Mouse (Mus musculus): ENCODE results near the gene Entpd1. TPM values are rescaled to one million over a fixed set of nuclear protein-coding genes. Genes with fewer than 3 reads are reported as not detected.

The Entpd1 gene
- total and polyA plus RNA-seq, 3 experiments: 0.33 TPM; not detected in 2

DNA sequence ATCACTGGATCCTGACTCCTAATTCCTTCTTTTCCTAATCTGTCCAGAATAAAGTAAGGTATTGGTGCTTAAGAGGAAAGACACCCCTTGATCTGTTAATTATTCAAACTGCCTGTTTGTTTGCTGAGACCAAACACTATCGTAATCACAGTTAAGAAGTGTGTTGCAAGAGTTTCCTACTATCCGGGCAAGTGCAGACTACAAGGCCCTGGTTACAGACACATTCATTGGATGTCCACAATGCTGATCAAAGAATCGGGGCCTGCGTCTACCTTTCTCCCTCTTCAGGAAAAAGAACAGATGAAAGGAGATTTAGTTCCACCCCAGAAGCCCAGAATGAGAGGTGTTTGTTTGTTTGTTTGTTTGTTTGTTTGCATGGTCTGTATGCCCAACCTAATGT lies 116.0 kb downstream of the Entpd1 start:
- H3K36me3 ChIP-seq (replicated peaks): no peaks in the 10 kb centered on the region
- ATAC-seq (ENCODE audit: extremely low read depth, insufficient number of reproducible peaks, low FRiP score, poor library complexity, severe bottlenecking): no peak

GRCm38 (mm10) chr19:40728732-40729420 lies 116.7 kb downstream of the Entpd1 start:
- no peak overlapping the region for H3K4me3 ChIP-seq (ENCODE audit: low read depth, low read length)
- no peaks in the 10 kb centered on the region for H3K4me1 ChIP-seq (ENCODE audit: insufficient read depth, low read depth, low read length)
- no peak for DNase-seq (ENCODE audit: low spot score)
- H3K36me3 ChIP-seq (replicated peaks): no peaks in the 10 kb centered on the region
- no peak for TF ChIP-seq CTCF (IDR thresholded peaks at IDR 0.05; ENCODE audit: low read depth, low read length)
- no peak for TF ChIP-seq GATA1 (IDR thresholded peaks at IDR 0.05; ENCODE audit: borderline replicate concordance, low read length)
- no peak for TF ChIP-seq TAL1 (conservative IDR thresholded peaks at IDR 0.05; ENCODE audit: low read depth, low read length)
- TF ChIP-seq POLR2AphosphoS5 (IDR thresholded peaks at IDR 0.05; ENCODE audit: insufficient replicate concordance, low read depth, low read length): no peak
- TF ChIP-seq GATA2 (IDR thresholded peaks at IDR 0.05; ENCODE audit: borderline replicate concordance, low read depth, low read length): no peak
- ATAC-seq (ENCODE audit: extremely low read depth, insufficient number of reproducible peaks, low FRiP score, poor library complexity, severe bottlenecking): no peak
- no peaks in the 10 kb centered on the region for H3K9me3 ChIP-seq (replicated peaks)
- H3K27me3 ChIP-seq (ENCODE audit: insufficient read depth, low read length): peaks cover 16% of the 10 kb centered on the region; the same call in 1 of the 2 replicates

More for the DNA sequence above, 116.0 kb downstream of the Entpd1 start:
- H3K9me3 ChIP-seq (replicated peaks): no peaks in the 10 kb centered on the region
- TF ChIP-seq CTCF (IDR thresholded peaks at IDR 0.05; ENCODE audit: low read depth, low read length) (no peak), POLR2AphosphoS5 (IDR thresholded peaks at IDR 0.05; ENCODE audit: insufficient replicate concordance, low read depth, low read length) (no peak), GATA1 (IDR thresholded peaks at IDR 0.05; ENCODE audit: borderline replicate concordance, low read length) (no peak), GATA2 (IDR thresholded peaks at IDR 0.05; ENCODE audit: borderline replicate concordance, low read depth, low read length) (no peak), TAL1 (conservative IDR thresholded peaks at IDR 0.05; ENCODE audit: low read depth, low read length) (no peak)
- peaks cover 18% of the 10 kb centered on the region; the same call in 1 of the 2 replicates for H3K27me3 ChIP-seq (ENCODE audit: insufficient read depth, low read length)
- H3K4me1 ChIP-seq (ENCODE audit: insufficient read depth, low read depth, low read length): peaks cover 3% of the 10 kb centered on the region; the same call in 1 of the 2 replicates
- DNase-seq (ENCODE audit: low spot score): no peak
- H3K4me3 ChIP-seq (ENCODE audit: low read depth, low read length): no peak overlapping the region

GRCm38 (mm10) chr19:40733409-40733808 lies 121.2 kb downstream of the Entpd1 start:
- Histone ChIP-seq H3K9me3 (replicated peaks) (no peaks in the 10 kb centered on the region), H3K4me3 (ENCODE audit: low read depth, low read length) (no peak overlapping the region), H3K4me1 (ENCODE audit: insufficient read depth, low read depth, low read length) (no peaks in the 10 kb centered on the region), H3K27me3 (ENCODE audit: insufficient read depth, low read length) (peaks cover 22% of the 10 kb centered on the region), H3K36me3 (replicated peaks) (no peaks in the 10 kb centered on the region)
- no peak for ATAC-seq (ENCODE audit: extremely low read depth, insufficient number of reproducible peaks, low FRiP score, poor library complexity, severe bottlenecking)
- no peak for DNase-seq (ENCODE audit: low spot score)
- TF ChIP-seq GATA1 (IDR thresholded peaks at IDR 0.05; ENCODE audit: borderline replicate concordance, low read length) (no peak), POLR2AphosphoS5 (IDR thresholded peaks at IDR 0.05; ENCODE audit: insufficient replicate concordance, low read depth, low read length) (no peak), TAL1 (conservative IDR thresholded peaks at IDR 0.05; ENCODE audit: low read depth, low read length) (no peak), CTCF (IDR thresholded peaks at IDR 0.05; ENCODE audit: low read depth, low read length) (no peak), GATA2 (IDR thresholded peaks at IDR 0.05; ENCODE audit: borderline replicate concordance, low read depth, low read length) (no peak)

- no peaks in the 10 kb centered on the region for H3K36me3 ChIP-seq (replicated peaks)
- ATAC-seq (ENCODE audit: extremely low read depth, insufficient number of reproducible peaks, low FRiP score, poor library complexity, severe bottlenecking): no peak
- no peak for DNase-seq (ENCODE audit: low spot score)
Measured at GRCm38 (mm10) chr19:40733849-40734248, 121.7 kb downstream of the Entpd1 start.

DNA sequence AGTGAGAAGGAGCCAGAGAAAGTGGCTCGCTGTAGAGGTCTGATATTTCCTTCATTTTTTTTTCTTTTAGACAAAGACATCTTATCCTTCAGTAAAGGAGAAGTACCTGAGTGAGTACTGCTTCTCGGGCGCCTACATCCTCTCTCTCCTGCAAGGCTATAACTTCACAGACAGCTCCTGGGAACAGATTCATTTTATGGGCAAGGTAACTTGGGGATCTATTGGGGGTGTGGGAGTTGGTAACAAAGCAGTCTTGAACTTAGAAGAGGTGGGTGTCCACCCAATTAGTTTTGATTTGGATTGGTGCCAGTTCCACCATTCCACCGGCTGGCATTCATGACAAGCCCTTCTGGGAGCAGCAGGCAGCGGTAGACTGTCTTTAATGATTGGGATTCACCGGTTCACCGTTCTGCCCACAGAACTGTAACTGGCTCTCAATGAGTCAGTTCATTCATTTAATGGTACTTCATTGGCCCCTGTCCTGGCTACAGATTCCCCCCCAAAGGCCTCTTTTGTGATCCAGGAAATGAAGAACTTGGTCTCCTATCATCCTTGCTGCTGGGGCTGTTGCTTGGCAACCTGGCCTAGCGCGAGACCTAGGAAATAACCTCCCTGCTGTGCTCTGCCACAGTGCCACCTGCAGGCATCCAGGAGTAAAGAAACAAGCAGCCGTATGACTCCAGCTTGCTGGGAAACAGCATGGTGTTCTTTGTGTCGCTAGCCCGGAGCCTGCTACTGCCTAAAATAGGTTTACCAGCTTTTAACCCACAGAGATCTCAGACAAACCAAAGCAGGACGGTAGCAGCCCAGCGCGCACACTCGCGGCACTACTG lies 124.7 kb downstream of the Entpd1 start:
- no peaks in the 10 kb centered on the region for H3K36me3 ChIP-seq (replicated peaks)
- no peaks in the 10 kb centered on the region for H3K9me3 ChIP-seq (replicated peaks)
- H3K4me3 ChIP-seq (ENCODE audit: low read depth, low read length): no peak overlapping the region
- no peak for DNase-seq (ENCODE audit: low spot score)
- H3K27me3 ChIP-seq (ENCODE audit: insufficient read depth, low read length): peaks cover 13% of the 10 kb centered on the region
- H3K4me1 ChIP-seq (ENCODE audit: insufficient read depth, low read depth, low read length): peaks cover 4% of the 10 kb centered on the region
- no peak for ATAC-seq (ENCODE audit: extremely low read depth, insufficient number of reproducible peaks, low FRiP score, poor library complexity, severe bottlenecking)
- TF ChIP-seq GATA1 (IDR thresholded peaks at IDR 0.05; ENCODE audit: borderline replicate concordance, low read length) (no peak), POLR2AphosphoS5 (IDR thresholded peaks at IDR 0.05; ENCODE audit: insufficient replicate concordance, low read depth, low read length) (no peak), TAL1 (conservative IDR thresholded peaks at IDR 0.05; ENCODE audit: low read depth, low read length) (no peak), CTCF (IDR thresholded peaks at IDR 0.05; ENCODE audit: low read depth, low read length) (no peak), GATA2 (IDR thresholded peaks at IDR 0.05; ENCODE audit: borderline replicate concordance, low read depth, low read length) (no peak)

More at GRCm38 (mm10) chr19:40733849-40734248, 121.7 kb downstream of the Entpd1 start:
- H3K9me3 ChIP-seq (replicated peaks): no peaks in the 10 kb centered on the region
- H3K4me1 ChIP-seq (ENCODE audit: insufficient read depth, low read depth, low read length): peaks cover 3% of the 10 kb centered on the region
- TF ChIP-seq TAL1 (conservative IDR thresholded peaks at IDR 0.05; ENCODE audit: low read depth, low read length): no peak
- no peak for TF ChIP-seq GATA1 (IDR thresholded peaks at IDR 0.05; ENCODE audit: borderline replicate concordance, low read length)
- TF ChIP-seq CTCF (IDR thresholded peaks at IDR 0.05; ENCODE audit: low read depth, low read length): no peak
- no peak for TF ChIP-seq POLR2AphosphoS5 (IDR thresholded peaks at IDR 0.05; ENCODE audit: insufficient replicate concordance, low read depth, low read length)
- no peak for TF ChIP-seq GATA2 (IDR thresholded peaks at IDR 0.05; ENCODE audit: borderline replicate concordance, low read depth, low read length)
- peaks cover 20% of the 10 kb centered on the region for H3K27me3 ChIP-seq (ENCODE audit: insufficient read depth, low read length)
- no peak overlapping the region for H3K4me3 ChIP-seq (ENCODE audit: low read depth, low read length)

DNA sequence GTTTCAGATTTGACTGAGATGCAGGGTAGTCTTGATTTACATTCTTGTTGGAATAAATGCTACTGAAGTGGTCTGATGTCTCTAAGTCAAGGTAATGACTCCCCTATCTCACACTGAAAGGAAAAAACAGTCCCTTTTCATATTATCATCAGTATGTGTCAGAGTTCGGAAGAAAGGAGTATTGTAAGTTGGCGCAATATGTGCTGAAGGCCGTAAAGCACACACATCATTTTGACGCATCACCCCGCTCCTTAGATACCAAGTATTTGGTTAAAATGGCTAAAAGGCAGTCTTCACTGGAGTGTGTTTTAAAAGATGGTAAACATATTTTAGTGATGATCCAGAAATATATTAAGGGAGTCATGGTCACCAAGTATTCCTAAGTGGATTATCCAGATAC lies 125.4 kb downstream of the Entpd1 start:
- Histone ChIP-seq H3K36me3 (replicated peaks) (no peaks in the 10 kb centered on the region), H3K4me3 (ENCODE audit: low read depth, low read length) (no peak overlapping the region), H3K9me3 (replicated peaks) (no peaks in the 10 kb centered on the region), H3K4me1 (ENCODE audit: insufficient read depth, low read depth, low read length) (peaks cover 4% of the 10 kb centered on the region), H3K27me3 (ENCODE audit: insufficient read depth, low read length) (peaks cover 13% of the 10 kb centered on the region)
- TF ChIP-seq TAL1 (conservative IDR thresholded peaks at IDR 0.05; ENCODE audit: low read depth, low read length): no peak
- no peak for TF ChIP-seq CTCF (IDR thresholded peaks at IDR 0.05; ENCODE audit: low read depth, low read length)
- no peak for TF ChIP-seq GATA1 (IDR thresholded peaks at IDR 0.05; ENCODE audit: borderline replicate concordance, low read length)
- no peak for TF ChIP-seq GATA2 (IDR thresholded peaks at IDR 0.05; ENCODE audit: borderline replicate concordance, low read depth, low read length)
- TF ChIP-seq POLR2AphosphoS5 (IDR thresholded peaks at IDR 0.05; ENCODE audit: insufficient replicate concordance, low read depth, low read length): no peak
- DNase-seq (ENCODE audit: low spot score): no peak
- ATAC-seq (ENCODE audit: extremely low read depth, insufficient number of reproducible peaks, low FRiP score, poor library complexity, severe bottlenecking): no peak

All from G1E (cell line).